In genomic region chr19:60153096-60153495, GRCm38 (mm10) we compare ENCODE assay signal across 17 mouse cellular contexts.
"Had no signal": no experiment of that assay in that cellular context is flagged by ENCODE, and none has a peak within 500 bp of the region (broad histone marks: within the 10 kb centered on the region; RNA-seq: fewer than 3 reads in every experiment).

No protein-coding gene starts in this region.

- H3K27me3 ChIP-seq: stomach, embryonic 15.5 days had no signal

- ATAC-seq: liver, postnatal 0 days; lung, postnatal 0 days had no signal

- H3K4me2 ChIP-seq: lung, embryonic 15.5 days; midbrain, embryonic 12.5 days; neural tube, embryonic 12.5 days; stomach, embryonic 15.5 days had no signal

- H3K9ac ChIP-seq: liver, postnatal 0 days; lung, embryonic 15.5 days; midbrain, embryonic 12.5 days; neural tube, embryonic 12.5 days; stomach, embryonic 15.5 days had no signal

- H3K36me3 ChIP-seq: lung, embryonic 15.5 days; midbrain, embryonic 12.5 days; neural tube, embryonic 12.5 days; stomach, embryonic 15.5 days had no signal

- H3K27ac ChIP-seq: lung, embryonic 15.5 days; macrophage; midbrain, embryonic 12.5 days; neural tube, embryonic 12.5 days; stomach, embryonic 15.5 days; stomach, postnatal 0 days had no signal

- DNase-seq: liver, postnatal 0 days; lung, adult 2 months; lung, postnatal 14 days; lung, postnatal 36 days; midbrain, embryonic 14.5 days; right cerebral cortex, postnatal 14 days; thymus, adult 2 months; thymus, postnatal 25 days; thymus, postnatal 4 days had no signal

- H3K9me3 ChIP-seq: lung, embryonic 15.5 days; megakaryocyte, embryonic 14.5 days; midbrain, embryonic 12.5 days; neural tube, embryonic 12.5 days; stomach, embryonic 15.5 days had no signal

- H3K4me3 ChIP-seq: lung, embryonic 15.5 days; megakaryocyte, embryonic 14.5 days; midbrain, embryonic 12.5 days; neural tube, embryonic 12.5 days; stomach, embryonic 15.5 days had no signal

- H3K4me1 ChIP-seq: lung, embryonic 15.5 days; megakaryocyte, embryonic 14.5 days; stomach, embryonic 15.5 days had no signal
